Mouse (Mus musculus): ENCODE measurements around the gene Vmn2r35.
"Not testable (repeated sequence)": the region's sequence is repeated elsewhere in the genome, so short reads cannot be mapped to it uniquely, and the experiment has no call there.

The Vmn2r35 gene

DNA sequence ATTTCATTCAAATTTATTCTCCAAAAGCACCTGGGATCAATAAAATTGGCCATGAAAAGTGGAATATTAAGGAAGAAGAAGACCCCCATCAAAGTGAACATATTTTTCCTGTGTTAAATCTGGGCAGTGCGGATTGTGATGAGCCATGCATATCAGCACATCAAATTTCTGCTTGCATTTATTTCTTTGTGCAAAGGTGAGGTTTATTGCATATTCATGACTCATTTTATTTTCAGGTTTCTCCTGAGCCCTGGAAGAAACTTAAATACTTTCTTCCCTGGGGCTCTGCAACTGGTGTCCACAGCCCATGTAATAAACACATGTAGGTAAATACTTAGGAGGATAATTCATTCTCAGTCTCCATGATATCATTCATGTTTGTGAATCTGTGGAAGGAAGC lies at the start of gene Vmn2r35:
Vmn2r35 (minus strand) TSS at position 101 of the 400 bp plus-strand sequence.
- DNase-seq = not testable (repeated sequence)

DNA sequence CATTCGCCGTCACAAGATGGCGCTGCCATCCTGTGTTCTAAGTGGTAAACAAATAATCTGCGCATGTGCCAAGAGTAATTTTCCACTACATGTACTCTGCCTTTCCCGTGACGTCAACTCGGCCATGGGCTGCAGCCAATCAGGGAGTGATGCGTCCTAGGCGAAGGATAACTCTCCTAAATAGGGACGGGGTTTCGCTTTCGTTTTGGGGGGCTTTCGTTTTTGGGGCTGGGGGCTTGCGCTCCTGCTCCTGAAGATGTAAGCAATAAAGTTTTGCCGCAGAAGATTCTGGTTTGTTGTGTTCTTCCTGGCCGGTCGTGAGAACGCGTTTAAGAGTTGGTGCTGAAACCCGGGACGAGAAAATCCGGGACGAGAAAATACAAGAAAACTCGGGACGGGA lies 25.5 kb downstream of the Vmn2r35 start:
- not testable (repeated sequence) for DNase-seq
